Mouse (Mus musculus) heart, postnatal 0 days (tissue): ENCODE results near the gene Gabbr2. TPM values are rescaled to one million over a fixed set of nuclear protein-coding genes. Genes with fewer than 3 reads are reported as not detected.

Experiments
- ATAC-seq: fragments of 200-750 bp; cut with Nextera tagmentation; 2 replicates; pipeline ENCODE4 v1.8.0; 2017; ENCODE audit warnings: low read depth, moderate number of reproducible peaks, moderate library complexity; ENCODE audit not compliant: insufficient read depth
- DNase-seq: peaks from one replicate; pipeline ENCODE4 v3.0.0-alpha.2; 2016; ENCODE audit warnings: low spot score
- H3K27ac ChIP-seq: fragments of 300-500 bp; sonication (generic); 2 replicates; pipeline ENCODE4 v1.5.1; 2014; ENCODE audit warnings: low read depth, mild to moderate bottlenecking
- H3K27me3 ChIP-seq: fragments of 300-500 bp; sonication (generic); 2 replicates; pipeline ENCODE4 v1.6.1; 2014; ENCODE audit warnings: low read length, mixed read lengths; ENCODE audit not compliant: control insufficient read depth, insufficient read depth
- H3K36me3 ChIP-seq: fragments of 300-500 bp; sonication (generic); replicated peaks from 2 replicates; pipeline ENCODE4 v1.6.1; 2014; ENCODE audit warnings: low read length, mixed read lengths; ENCODE audit not compliant: control insufficient read depth, insufficient read depth
- H3K4me1 ChIP-seq: fragments of 300-500 bp; sonication (generic); 2 replicates; pipeline ENCODE4 v1.6.1; 2014; ENCODE audit warnings: antibody characterized with exemption; ENCODE audit not compliant: control insufficient read depth, insufficient read depth
- H3K4me2 ChIP-seq: fragments of 300-500 bp; sonication (generic); 2 replicates; pipeline ENCODE4 v1.6.1; 2014; ENCODE audit warnings: low read depth, mild to moderate bottlenecking, low read length, moderate library complexity
- H3K4me3 ChIP-seq: fragments of 300-500 bp; sonication (generic); 2 replicates; pipeline ENCODE4 v1.5.1; 2014; ENCODE audit warnings: low read depth, low read length
- H3K9ac ChIP-seq: fragments of 300-500 bp; sonication (generic); replicated peaks from 2 replicates; pipeline ENCODE4 v1.6.1; 2014; ENCODE audit warnings: low read depth, low read length, mixed read lengths
- H3K9me3 ChIP-seq: fragments of 300-500 bp; sonication (generic); replicated peaks from 2 replicates; pipeline ENCODE4 v1.6.1; 2016; ENCODE audit warnings: low read length; ENCODE audit not compliant: control insufficient read depth
- CTCF ChIP-seq: IDR thresholded peaks from 2 replicates; pipeline ENCODE4 v1.5.1; 2016; ENCODE audit warnings: antibody characterized with exemption, control low read depth, low read depth
- EP300 ChIP-seq: IDR thresholded peaks from 2 replicates; pipeline ENCODE4 v1.6.1; 2016; ENCODE audit warnings: antibody characterized with exemption, low read depth
- WGBS: fragments of 180-500 bp; shearing (Covaris S2); extraction: QIAGEN DNeasy Blood & Tissue Kit; methylation state at CpG from one replicate; pipeline ENCODE4 v1.1.7; 2014; 5-methylcytosine and 5-hydroxymethylcytosine counted together
- polyA plus RNA-seq: library from polyadenylated mRNA; unstranded; fragments of >200 nt; fragmentation: Nextera tagmentation; extraction: Ambion mirVana; gene quantifications from 2 replicates; pipeline ENCODE4 v1.2.1, GENCODE M21; 2015
- total RNA-seq: library from RNA; depleted of rRNA; stranded (reverse); fragments of >200 nt; gene quantifications from 2 replicates; pipeline ENCODE4 v1.2.3, GENCODE M21; 2014; ENCODE audit warnings: low replicate concordance; rRNA removed

Gabbr2 gene
- total and polyA plus RNA-seq, 2 experiments from 2014 or later: 0.07 TPM; not detected in 1

DNA sequence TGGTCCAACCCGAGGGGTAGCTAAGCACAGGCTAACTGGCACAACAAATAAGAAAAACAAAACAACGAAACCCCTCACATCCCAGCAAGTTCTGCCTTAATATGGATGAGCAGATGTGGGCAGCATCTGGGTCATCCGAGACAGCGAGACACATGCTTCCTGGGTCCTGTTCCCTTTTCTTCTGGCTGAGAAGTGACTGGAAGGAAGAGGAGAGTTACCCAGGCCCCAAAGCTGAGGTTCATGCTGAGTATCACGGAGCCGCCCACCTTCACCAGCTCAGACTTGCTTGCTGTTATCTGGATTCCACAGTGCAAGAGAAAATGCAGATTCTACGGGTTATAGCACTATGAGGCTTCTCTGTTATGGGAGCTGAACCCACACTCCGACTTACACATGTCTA is 370.7 kb downstream of the Gabbr2 start:
- Histone ChIP-seq H3K36me3 (no peaks in the 10 kb centered on the region), H3K4me2 (no peak overlapping the region), H3K9ac (no peak overlapping the region), H3K27ac (no peak overlapping the region), H3K9me3 (no peaks in the 10 kb centered on the region), H3K4me1 (no peaks in the 10 kb centered on the region), H3K27me3 (peaks cover 16% of the 10 kb centered on the region; the same call in 1 of the 2 replicates), H3K4me3 (no peak overlapping the region)
- DNase-seq: peak; percentile 0
- TF ChIP-seq EP300: no peak
- TF ChIP-seq CTCF: no peak
- WGBS: 79% methylated on average over 8 of the region's 8 CpGs
- no peak for ATAC-seq

DNA sequence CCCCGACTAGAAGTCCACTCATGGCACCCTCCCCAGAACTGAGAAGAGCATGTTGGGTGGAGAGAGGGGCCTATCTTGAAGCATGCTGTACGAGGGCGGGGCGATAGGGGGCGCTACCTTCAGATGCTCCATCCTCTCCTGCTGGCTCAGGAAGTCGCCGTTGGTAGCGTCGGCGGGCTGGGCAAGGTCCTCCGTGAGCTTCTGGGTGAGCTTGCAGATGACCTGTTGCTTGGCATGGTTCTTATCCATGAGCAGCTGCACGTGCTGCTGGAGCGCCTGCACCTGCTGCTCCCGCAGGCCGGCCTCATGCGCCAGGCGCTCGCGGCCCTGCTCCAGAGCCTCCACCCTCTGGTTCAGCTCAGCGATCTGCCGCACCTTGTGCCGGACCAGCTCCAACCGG is 371.3 kb downstream of the Gabbr2 start:
- H3K27me3 ChIP-seq: peaks cover 16% of the 10 kb centered on the region; the same call in 1 of the 2 replicates

DNA sequence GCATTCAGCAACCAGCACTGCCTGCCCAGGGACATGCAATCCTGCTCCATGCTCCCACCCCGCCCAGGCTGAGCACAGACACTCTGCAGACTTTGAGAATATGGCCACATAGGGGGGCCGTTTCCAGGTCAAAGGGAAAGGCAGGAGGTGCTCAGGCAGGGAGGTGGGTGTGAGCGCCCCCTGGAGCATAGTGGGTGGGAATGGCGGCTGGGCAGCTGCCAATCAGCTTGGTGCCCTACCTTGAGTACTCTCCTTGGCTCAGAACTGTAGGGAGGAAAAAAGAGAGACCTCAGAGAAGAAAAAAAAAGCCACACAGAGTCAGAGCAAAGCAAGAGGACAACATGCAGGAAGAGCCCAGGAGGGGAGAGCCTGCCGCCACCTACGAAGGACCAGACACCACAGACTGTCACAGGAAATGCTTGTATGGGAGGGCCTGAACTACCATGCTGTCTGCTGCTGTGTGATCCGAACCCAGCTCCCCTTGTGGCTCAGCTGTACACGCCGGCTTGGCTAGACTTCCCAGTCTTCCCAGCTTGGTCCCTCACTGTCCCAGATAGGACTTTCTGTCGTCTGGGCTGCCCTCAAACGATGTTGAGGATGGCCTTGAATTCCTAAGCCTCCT is 373.4 kb downstream of the Gabbr2 start:
- H3K9me3 ChIP-seq: no peaks in the 10 kb centered on the region
- ATAC-seq: no peak
- no peaks in the 10 kb centered on the region for H3K4me1 ChIP-seq
- H3K4me3 ChIP-seq: no peak overlapping the region
- H3K4me2 ChIP-seq: no peak overlapping the region
- WGBS: 49% methylated on average over 11 of the region's 11 CpGs
- H3K27me3 ChIP-seq: peaks cover 30% of the 10 kb centered on the region
- no peak for DNase-seq
- no peaks in the 10 kb centered on the region for H3K36me3 ChIP-seq
- TF ChIP-seq CTCF (no peak), EP300 (no peak)
- H3K9ac ChIP-seq: no peak overlapping the region
- H3K27ac ChIP-seq: no peak overlapping the region

More for the DNA sequence above, 371.3 kb downstream of the Gabbr2 start:
- H3K9ac ChIP-seq: no peak overlapping the region
- no peak overlapping the region for H3K4me3 ChIP-seq
- H3K27ac ChIP-seq: no peak overlapping the region
- ATAC-seq (peak; percentile 22; the same call in 1 of the 2 replicates), DNase-seq (peak; percentile 18)
- TF ChIP-seq EP300 (no peak), CTCF (peak; percentile 36)
- no peaks in the 10 kb centered on the region for H3K9me3 ChIP-seq
- H3K4me1 ChIP-seq: no peaks in the 10 kb centered on the region
- WGBS: 16% methylated on average over 23 of the region's 23 CpGs
- no peaks in the 10 kb centered on the region for H3K36me3 ChIP-seq
- no peak overlapping the region for H3K4me2 ChIP-seq

DNA sequence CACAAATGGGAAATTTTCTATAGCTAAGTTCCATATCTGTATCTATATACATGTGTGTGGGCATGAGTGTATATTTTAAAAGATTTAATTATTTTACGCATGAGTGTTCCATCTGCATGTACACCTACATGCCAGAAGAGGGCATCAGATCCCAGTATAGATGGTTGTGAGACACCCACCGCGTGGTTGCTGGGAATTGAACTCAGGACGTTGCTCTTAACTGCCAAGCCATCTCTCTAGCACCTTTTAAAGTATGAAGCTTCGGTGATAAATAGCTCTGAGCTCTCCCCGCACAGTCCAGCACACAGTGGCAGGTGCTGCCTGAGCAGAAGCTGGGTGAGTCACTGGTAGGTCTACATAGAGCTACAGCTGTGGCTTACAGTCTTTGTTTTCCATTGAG is 374.3 kb downstream of the Gabbr2 start:
- DNase-seq: no peak
- Histone ChIP-seq H3K27me3 (peaks cover 38% of the 10 kb centered on the region), H3K27ac (no peak overlapping the region), H3K9ac (no peak overlapping the region), H3K4me3 (no peak overlapping the region), H3K9me3 (no peaks in the 10 kb centered on the region), H3K4me1 (no peaks in the 10 kb centered on the region), H3K4me2 (no peak overlapping the region), H3K36me3 (no peaks in the 10 kb centered on the region)
- TF ChIP-seq EP300 (no peak), CTCF (peak; percentile 24; the same call in 1 of the 2 replicates)
- ATAC-seq: no peak
- 69% methylated on average over 6 of the region's 6 CpGs for WGBS

DNA sequence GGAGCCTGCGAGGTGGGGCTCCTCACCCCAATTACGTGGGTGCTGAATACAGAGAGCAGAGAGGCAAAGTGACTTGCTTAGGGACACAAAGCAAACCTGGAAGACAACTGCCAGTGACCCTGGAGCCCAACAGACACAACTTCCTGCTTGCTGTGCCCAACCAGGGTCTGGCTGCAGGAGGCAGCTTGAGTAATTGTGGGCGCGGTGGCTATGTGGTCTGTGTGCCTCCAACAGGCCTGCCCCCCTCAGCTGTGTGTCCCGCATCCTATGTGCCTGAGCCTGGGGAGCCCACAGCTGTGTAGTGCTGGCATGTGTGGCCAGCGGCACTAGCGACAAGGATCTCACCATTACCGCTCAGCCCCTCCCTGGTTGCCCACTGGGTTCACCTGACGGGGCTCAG is 377.0 kb downstream of the Gabbr2 start:
- H3K4me1 ChIP-seq: peaks cover 3% of the 10 kb centered on the region; the same call in 1 of the 2 replicates
- no peak overlapping the region for H3K9ac ChIP-seq
- H3K4me3 ChIP-seq: no peak overlapping the region
- no peaks in the 10 kb centered on the region for H3K9me3 ChIP-seq
- H3K27ac ChIP-seq: no peak overlapping the region
- H3K36me3 ChIP-seq: no peaks in the 10 kb centered on the region
- WGBS: 77% methylated on average over 9 of the region's 9 CpGs
- peaks cover 34% of the 10 kb centered on the region for H3K27me3 ChIP-seq
- ATAC-seq (no peak), DNase-seq (peak; percentile 1)
- TF ChIP-seq CTCF (no peak), EP300 (no peak)
- no peak overlapping the region for H3K4me2 ChIP-seq

DNA sequence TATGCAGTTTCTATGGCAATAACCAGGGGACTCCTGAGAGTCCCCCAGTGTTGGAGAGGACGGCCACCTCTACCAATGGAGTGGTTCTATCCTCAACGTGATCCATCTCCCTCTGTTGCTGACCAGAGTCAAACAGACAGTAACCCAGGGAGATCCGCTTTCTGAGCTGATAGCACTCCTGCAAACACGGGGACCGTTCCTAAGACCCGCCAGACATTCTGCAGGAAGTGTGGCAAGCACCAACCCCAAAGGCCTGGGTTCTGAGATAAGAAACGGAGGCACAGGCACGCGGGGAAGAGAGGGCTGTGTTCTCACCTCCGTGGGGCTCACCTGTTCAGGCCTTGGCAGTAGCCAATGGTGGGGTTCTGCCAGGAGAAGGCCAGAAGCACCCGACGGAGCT is 378.1 kb downstream of the Gabbr2 start:
- no peak overlapping the region for H3K27ac ChIP-seq
- no peaks in the 10 kb centered on the region for H3K9me3 ChIP-seq
- no peaks in the 10 kb centered on the region for H3K36me3 ChIP-seq
- H3K4me3 ChIP-seq: no peak overlapping the region
- peaks cover 3% of the 10 kb centered on the region; the same call in 1 of the 2 replicates for H3K4me1 ChIP-seq
- DNase-seq (peak; percentile 2), ATAC-seq (no peak)
- H3K9ac ChIP-seq: no peak overlapping the region
- WGBS: 45% methylated on average over 12 of the region's 12 CpGs
- H3K27me3 ChIP-seq: peaks cover 39% of the 10 kb centered on the region
- no peak overlapping the region for H3K4me2 ChIP-seq
- TF ChIP-seq EP300: no peak
- no peak for TF ChIP-seq CTCF

Other genes starting within 250 kb of the Gabbr2 start
- gene Anks6, start 65.6 kb upstream of the Gabbr2 start, total RNA-seq: 0.99 and 1.4 TPM in 2 replicates
- gene Anks6, start 65.6 kb upstream of the Gabbr2 start, polyA plus RNA-seq: 0.86 and 1.2 TPM in 2 replicates
- gene Galnt12, start 100.0 kb upstream of the Gabbr2 start, total RNA-seq: 0.70 and 1.9 TPM in 2 replicates
- gene Galnt12, start 100.0 kb upstream of the Gabbr2 start, polyA plus RNA-seq: 1.1 and 1.4 TPM in 2 replicates
- 37.6 and 40.7 TPM in 2 replicates for gene Col15a1, start 216.3 kb upstream of the Gabbr2 start, total RNA-seq
- gene Col15a1, start 216.3 kb upstream of the Gabbr2 start, polyA plus RNA-seq: 19.9 and 20.1 TPM in 2 replicates